Mouse (Mus musculus): Measurements from ENCODE around the gene Iffo1. TPM values are rescaled to one million over a fixed set of nuclear protein-coding genes. Genes with fewer than 3 reads are reported as not detected.
A peak's percentile ranks its signal among the peaks of the same experiment; 100 is the strongest.

Iffo1 gene
- total and polyA plus RNA-seq, 3 experiments: 3.3 to 7.0 (median 6.7) TPM

GRCm38 (mm10) chr6:125164672-125165327, 19.8 kb downstream of the Iffo1 start (continued):
- TF ChIP-seq RAD21 (IDR thresholded peaks at IDR 0.05; ENCODE audit: low read depth, low read length) (no peak), UBTF (IDR thresholded peaks at IDR 0.05; ENCODE audit: low read depth, low read length) (no peak), E2F4 (IDR thresholded peaks at IDR 0.05; ENCODE audit: insufficient replicate concordance, low read depth, low read length) (peak; percentile 47; the same call in 1 of the 2 replicates), ZKSCAN1 (IDR thresholded peaks at IDR 0.05; ENCODE audit: borderline replicate concordance, low read depth, low read length) (no peak), POLR2A (IDR thresholded peaks at IDR 0.05; ENCODE audit: low read depth, low read length) (no peak), EP300 (IDR thresholded peaks at IDR 0.05; ENCODE audit: low read length) (no peak), MAZ (IDR thresholded peaks at IDR 0.05; ENCODE audit: low read depth, low read length) (no peak), POLR2AphosphoS2 (IDR thresholded peaks at IDR 0.05; ENCODE audit: low read depth, low read length) (no peak), JUN (IDR thresholded peaks at IDR 0.05; ENCODE audit: insufficient read depth, low read depth, low read length) (no peak), USF2 (conservative IDR thresholded peaks at IDR 0.05; ENCODE audit: low read depth, low read length) (peak; percentile 50), PAX5 (IDR thresholded peaks at IDR 0.05; ENCODE audit: low read length) (no peak), TCF12 (IDR thresholded peaks at IDR 0.05; ENCODE audit: low read depth, low read length) (peak; percentile 18; the same call in 1 of the 2 replicates), RCOR1 (conservative IDR thresholded peaks at IDR 0.05; ENCODE audit: low read depth, low read length) (no peak), HCFC1 (IDR thresholded peaks at IDR 0.05; ENCODE audit: low read depth, low read length) (no peak)

DNA sequence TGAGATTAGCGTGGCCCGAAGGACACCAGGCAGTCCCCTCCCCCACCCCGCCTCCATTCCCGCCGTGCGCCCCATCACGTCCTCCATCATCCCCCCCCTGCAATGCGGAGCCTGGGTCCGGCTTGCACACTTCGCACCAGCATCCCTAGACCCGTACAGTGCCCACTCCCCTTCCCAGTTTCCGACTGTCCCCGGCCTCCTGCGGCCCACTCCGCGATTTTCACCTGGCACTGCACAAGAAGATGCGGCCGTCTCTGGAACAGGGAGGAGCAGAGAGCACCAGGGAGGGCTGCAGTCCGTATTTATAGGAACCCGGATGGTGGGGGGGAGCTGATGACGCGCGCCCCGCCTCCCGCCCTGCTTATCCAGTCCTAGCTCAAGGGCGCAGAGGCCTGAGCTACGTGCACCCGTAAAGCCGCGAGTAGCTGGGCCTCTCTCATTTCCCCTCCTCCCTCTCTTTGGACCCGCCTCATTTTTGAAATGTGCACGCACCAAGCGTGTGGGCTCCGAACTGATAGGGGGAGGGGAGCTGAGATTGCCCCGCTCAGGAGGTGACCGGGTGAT, 20.4 kb downstream of the Iffo1 start:
- H3K9ac ChIP-seq (ENCODE audit: insufficient read depth, low read depth): peak overlapping the region; percentile 90
- peaks cover 21% of the 10 kb centered on the region for H3K79me2 ChIP-seq (replicated peaks; ENCODE audit: control insufficient read depth, extremely low read depth, insufficient read depth, poor library complexity, severe bottlenecking)
- peak overlapping the region; percentile 81 for H3K4me2 ChIP-seq (ENCODE audit: insufficient read depth, low read depth, poor library complexity, severe bottlenecking)
- H3K27me3 ChIP-seq (replicated peaks): no peaks in the 10 kb centered on the region
- DNase-seq (ENCODE audit: extremely low read depth): peak; percentile 97
- H3K36me3 ChIP-seq (replicated peaks in 1 of 2; ENCODE audit: control insufficient read depth in 1 of 2, insufficient read depth in 1 of 2, low read length in 1 of 2): peaks cover 59 to 71% of the 10 kb centered on the region in 2 experiments
- dilution Hi-C loops (cut with MboI; ENCODE audit: extremely low pct_ligation_motif_present, extremely low pct_unique_long_range_greater_than_20kb, low sequenced_read_pairs): no loop called here
- peak overlapping the region; percentile 83 for H3K27ac ChIP-seq (ENCODE audit: insufficient read depth, low read depth)
- in situ Hi-C loops (cut with MboI; ENCODE audit: low pct_ligation_motif_present, low pct_unique_long_range_greater_than_20kb, low sequenced_read_pairs): no loop called here
- H3K4me1 ChIP-seq (ENCODE audit: control insufficient read depth in 1 of 2, insufficient read depth in 2 of 2): peaks cover 11 to 35% of the 10 kb centered on the region in 2 experiments
- peak overlapping the region; percentile 75 to 100 (median 87) for H3K4me3 ChIP-seq (replicated peaks in 1 of 3; ENCODE audit: low read depth in 2 of 3, low read length in 2 of 3, poor library complexity in 1 of 3)
- H3K9me3 ChIP-seq (replicated peaks; ENCODE audit: low read length): no peaks in the 10 kb centered on the region
- TF ChIP-seq POLR2AphosphoS2 (IDR thresholded peaks at IDR 0.05; ENCODE audit: low read depth, low read length) (peak; percentile 99), SMC3 (IDR thresholded peaks at IDR 0.05; ENCODE audit: low read depth, low read length) (no peak), USF1 (IDR thresholded peaks at IDR 0.05; ENCODE audit: low read depth, low read length) (no peak), EP300 (IDR thresholded peaks at IDR 0.05; ENCODE audit: low read length) (no peak), POLR2A (IDR thresholded peaks at IDR 0.05; ENCODE audit: low read depth, low read length) (peak; percentile 100), GABPA (IDR thresholded peaks at IDR 0.05; ENCODE audit: insufficient replicate concordance, low read depth, low read length) (no peak), MXI1 (IDR thresholded peaks at IDR 0.05; ENCODE audit: low read depth, low read length) (peak; percentile 99), JUN (IDR thresholded peaks at IDR 0.05; ENCODE audit: insufficient read depth, low read depth, low read length) (no peak), MAFK (IDR thresholded peaks at IDR 0.05; ENCODE audit: insufficient replicate concordance, low read length) (no peak), USF2 (conservative IDR thresholded peaks at IDR 0.05; ENCODE audit: low read depth, low read length) (no peak), TBP (conservative IDR thresholded peaks at IDR 0.05; ENCODE audit: low read depth, low read length) (peak; percentile 97), BHLHE40 (IDR thresholded peaks at IDR 0.05; ENCODE audit: low read depth, low read length) (peak; percentile 87), ELF1 (IDR thresholded peaks at IDR 0.05; ENCODE audit: low read depth, low read length) (peak; percentile 69), E2F4 (IDR thresholded peaks at IDR 0.05; ENCODE audit: insufficient replicate concordance, low read depth, low read length) (peak; percentile 22; the same call in 1 of the 2 replicates), RCOR1 (conservative IDR thresholded peaks at IDR 0.05; ENCODE audit: low read depth, low read length) (no peak), ZC3H11A (IDR thresholded peaks at IDR 0.05; ENCODE audit: low read depth, low read length) (no peak), ETS1 (conservative IDR thresholded peaks at IDR 0.05; ENCODE audit: low read depth, low read length) (peak; percentile 43; the same call in 1 of the 2 replicates), CTCF (conservative IDR thresholded peaks at IDR 0.05 in 1 of 2, IDR thresholded peaks at IDR 0.05 in 1 of 2; ENCODE audit: low read depth in 2 of 2, low read length in 2 of 2) (no peak), UBTF (IDR thresholded peaks at IDR 0.05; ENCODE audit: low read depth, low read length) (peak; percentile 69; the same call in 1 of the 2 replicates), MEF2A (IDR thresholded peaks at IDR 0.05; ENCODE audit: borderline replicate concordance, low read depth, low read length) (peak; percentile 76), JUND (conservative IDR thresholded peaks at IDR 0.05; ENCODE audit: low read depth, low read length) (no peak), NELFE (IDR thresholded peaks at IDR 0.05; ENCODE audit: low read depth, low read length) (peak; percentile 100), MAZ (IDR thresholded peaks at IDR 0.05; ENCODE audit: low read depth, low read length) (peak; percentile 93), HCFC1 (IDR thresholded peaks at IDR 0.05; ENCODE audit: low read depth, low read length) (peak; percentile 51; the same call in 1 of the 2 replicates), CHD1 (IDR thresholded peaks at IDR 0.05; ENCODE audit: low read depth, low read length) (no peak; the same call in 1 of the 2 replicates), ZNF384 (IDR thresholded peaks at IDR 0.05; ENCODE audit: low read depth, low read length) (no peak), TCF12 (IDR thresholded peaks at IDR 0.05; ENCODE audit: low read depth, low read length) (peak; percentile 97), IRF4 (IDR thresholded peaks at IDR 0.05; ENCODE audit: low read depth, low read length) (peak; percentile 69), CHD2 (IDR thresholded peaks at IDR 0.05; ENCODE audit: low read length) (peak; percentile 91), MYC (IDR thresholded peaks at IDR 0.05; ENCODE audit: low read depth, low read length) (peak; percentile 90)
